Mouse (Mus musculus): ENCODE measurements at regions not wholly inside any gene's neighbourhood (a gene's known extent, or its start where the extent isn't known, plus 50 kb on each side); places are given as distances from the start of the nearest gene placed in this dataset.
"Not testable (repeated sequence)": the region's sequence is repeated elsewhere in the genome, so short reads cannot be mapped to it uniquely, and the experiment has no call there.

- H3K27ac ChIP-seq (replicated peaks) = no peak overlapping the region
- H3K27me3 ChIP-seq = no peaks in the 10 kb centered on the region
- no peak overlapping the region for H3K9ac ChIP-seq
- peaks cover 6% of the 10 kb centered on the region for H3K4me1 ChIP-seq (replicated peaks)
- no peak overlapping the region for H3K4me2 ChIP-seq
- no peak overlapping the region for H3K4me3 ChIP-seq
- 7% methylated on average over 1 of the region's 1 CpGs for WGBS
- no peaks in the 10 kb centered on the region for H3K9me3 ChIP-seq
- no peak for ATAC-seq (ENCODE audit: low FRiP score, low read depth)
- H3K36me3 ChIP-seq = no peaks in the 10 kb centered on the region
Measured at GRCm38 (mm10) chr2:57185151-57185550, 52.3 kb upstream of the Gpd2 start.

- H3K27ac ChIP-seq (replicated peaks); H3K9ac ChIP-seq; H3K9me3 ChIP-seq; H3K27me3 ChIP-seq; H3K4me1 ChIP-seq (replicated peaks); H3K4me3 ChIP-seq; H3K4me2 ChIP-seq; H3K36me3 ChIP-seq; ATAC-seq (ENCODE audit: low FRiP score, low read depth): not testable (repeated sequence)
- 82% methylated on average over 3 of the region's 3 CpGs for whole genome bisulfite sequencing
Measured at GRCm38 (mm10) chr2:57183108-57183507, 54.3 kb upstream of the Gpd2 start.

GRCm38 (mm10) chr2:57181692-57182541 is 55.5 kb upstream of the Gpd2 start:
- Histone ChIP-seq H3K27ac (replicated peaks) (peak overlapping the region; percentile 94), H3K36me3 (no peaks in the 10 kb centered on the region), H3K9me3 (no peaks in the 10 kb centered on the region), H3K4me2 (peak overlapping the region; percentile 58), H3K9ac (peak overlapping the region; percentile 78), H3K27me3 (no peaks in the 10 kb centered on the region), H3K4me3 (peak overlapping the region; percentile 68), H3K4me1 (replicated peaks) (peaks cover 6% of the 10 kb centered on the region)
- under 1% methylated on average over 37 of the region's 37 CpGs for WGBS
- ATAC-seq (ENCODE audit: low FRiP score, low read depth) = peak; percentile 98

- ATAC-seq (ENCODE audit: low FRiP score, low read depth) = no peak
- Histone ChIP-seq H3K27me3 (no peaks in the 10 kb centered on the region), H3K27ac (replicated peaks) (peak overlapping the region; percentile 94), H3K4me2 (peak overlapping the region; percentile 58), H3K9ac (peak overlapping the region; percentile 78), H3K4me1 (replicated peaks) (peaks cover 6% of the 10 kb centered on the region), H3K4me3 (peak overlapping the region; percentile 68), H3K9me3 (no peaks in the 10 kb centered on the region), H3K36me3 (no peaks in the 10 kb centered on the region)
- WGBS = 7% methylated on average over 4 of the region's 4 CpGs
Measured at GRCm38 (mm10) chr2:57181350-57181691, 56.1 kb upstream of the Gpd2 start.

GRCm38 (mm10) chr2:57178056-57178455 is 54.3 kb upstream of the Nr4a2 start:
- Histone ChIP-seq H3K9me3 (no peaks in the 10 kb centered on the region), H3K4me1 (replicated peaks) (peaks cover 6% of the 10 kb centered on the region), H3K9ac (no peak overlapping the region), H3K27me3 (no peaks in the 10 kb centered on the region), H3K36me3 (no peaks in the 10 kb centered on the region), H3K4me3 (no peak overlapping the region), H3K4me2 (no peak overlapping the region), H3K27ac (replicated peaks) (no peak overlapping the region)
- WGBS = 85% methylated on average over 6 of the region's 6 CpGs
- ATAC-seq (ENCODE audit: low FRiP score, low read depth) = no peak

- H3K27me3 ChIP-seq = no peaks in the 10 kb centered on the region
- H3K9ac ChIP-seq = no peak overlapping the region
- H3K27ac ChIP-seq (replicated peaks) = no peak overlapping the region
- no peak overlapping the region for H3K4me3 ChIP-seq
- no peaks in the 10 kb centered on the region for H3K9me3 ChIP-seq
- H3K4me2 ChIP-seq = no peak overlapping the region
- peaks cover 6% of the 10 kb centered on the region for H3K4me1 ChIP-seq (replicated peaks)
- no peaks in the 10 kb centered on the region for H3K36me3 ChIP-seq
- no peak for ATAC-seq (ENCODE audit: low FRiP score, low read depth)
- 89% methylated on average over 7 of the region's 7 CpGs for WGBS
Measured at GRCm38 (mm10) chr2:57176547-57176946, 52.7 kb upstream of the Nr4a2 start.

- no peaks in the 10 kb centered on the region for H3K4me1 ChIP-seq (replicated peaks)
- H3K9me3 ChIP-seq = no peaks in the 10 kb centered on the region
- H3K36me3 ChIP-seq = no peaks in the 10 kb centered on the region
- H3K27me3 ChIP-seq = no peaks in the 10 kb centered on the region
- ATAC-seq (ENCODE audit: low FRiP score, low read depth) = no peak
- H3K4me2 ChIP-seq = no peak overlapping the region
- H3K27ac ChIP-seq (replicated peaks) = no peak overlapping the region
- 61% methylated on average over 1 of the region's 1 CpGs for WGBS
- no peak overlapping the region for H3K4me3 ChIP-seq
- H3K9ac ChIP-seq = no peak overlapping the region
Measured at GRCm38 (mm10) chr2:57175219-57175618, 51.4 kb upstream of the Nr4a2 start.

Data from hindbrain, embryonic 15.5 days (tissue).